Mouse (Mus musculus) erythroblast, embryonic 14.5 days (primary cell): ENCODE measurements around the gene Acrbp.

Experiments
- GATA1 ChIP-seq: IDR thresholded peaks from 2 replicates; pipeline ENCODE4 v1.6.1; 2012; ENCODE audit warnings: low read length, inconsistent platforms, mixed read lengths
- TAL1 ChIP-seq: IDR thresholded peaks from 3 replicates; pipeline ENCODE4 v1.6.1; 2012; ENCODE audit warnings: low read length, inconsistent platforms, mixed read lengths

- no peak for TF ChIP-seq TAL1
- TF ChIP-seq GATA1, result no peak
Measured at GRCm38 (mm10) chr6:125096597-125097345, 47.3 kb downstream of the Acrbp start.
